Mouse (Mus musculus) thymus, adult 2 months (tissue): ENCODE measurements around the gene Hils1. TPM values are rescaled to one million over a fixed set of nuclear protein-coding genes. Genes with fewer than 3 reads are reported as not detected.
A peak's percentile ranks its signal among the peaks of the same experiment; 100 is the strongest.

Experiments used
- DNase-seq: peaks from one replicate; pipeline ENCODE4 v3.0.0; 2021
- H3K27ac ChIP-seq: fragments of 200-500 bp; 2 replicates; pipeline ENCODE4 v1.5.1; 2012; ENCODE audit warnings: low read length, control low read depth; ENCODE audit not compliant: control insufficient read depth, insufficient read depth
- H3K27me3 ChIP-seq: fragments of 200-500 bp; 2 replicates; pipeline ENCODE4 v1.6.1; 2012; ENCODE audit warnings: mild to moderate bottlenecking, low read length, moderate library complexity, mixed read lengths; ENCODE audit not compliant: control insufficient read depth, insufficient read depth
- H3K36me3 ChIP-seq: fragments of 200-500 bp; 2 replicates; pipeline ENCODE4 v1.6.1; 2012; ENCODE audit warnings: mild to moderate bottlenecking, low read length, moderate library complexity; ENCODE audit not compliant: control insufficient read depth, insufficient read depth
- H3K4me1 ChIP-seq: fragments of 200-500 bp; replicated peaks from 2 replicates; pipeline ENCODE4 v1.6.1; 2012; ENCODE audit warnings: low read length; ENCODE audit not compliant: control insufficient read depth, insufficient read depth
- H3K4me3 ChIP-seq: fragments of 200-500 bp; 2 replicates; pipeline ENCODE4 v1.5.1; 2012; ENCODE audit warnings: mild to moderate bottlenecking, low read length, control low read depth, moderate library complexity; ENCODE audit not compliant: control insufficient read depth, insufficient read depth
- CTCF ChIP-seq: fragments of 200-500 bp; IDR thresholded peaks from 2 replicates; pipeline ENCODE4 v1.5.1; 2012; ENCODE audit warnings: mild to moderate bottlenecking, control low read depth, low read length, moderate library complexity, borderline replicate concordance; ENCODE audit not compliant: control insufficient read depth, poor library complexity, insufficient read depth; ENCODE audit errors: extremely low read depth
- POLR2A ChIP-seq: fragments of 200-500 bp; IDR thresholded peaks from 2 replicates; pipeline ENCODE4 v1.6.1; 2012; ENCODE audit warnings: mild to moderate bottlenecking, low read length, control low read depth, moderate library complexity; ENCODE audit not compliant: control insufficient read depth, poor library complexity, insufficient read depth; ENCODE audit errors: extremely low read depth
- WGBS: fragments of 180-500 bp; shearing (Covaris S2); methylation state at CpG from one replicate; pipeline ENCODE4 v1.1.7; 2018; 5-methylcytosine and 5-hydroxymethylcytosine counted together
- polyA plus RNA-seq: library from polyadenylated mRNA; depleted of rRNA; stranded (reverse); fragments of >200 nt; gene quantifications from 2 replicates; pipeline ENCODE4 v1.2.3, GENCODE M21; 2012

The Hils1 gene
- polyA plus RNA-seq, 1 experiment, result 0.12 TPM

DNA sequence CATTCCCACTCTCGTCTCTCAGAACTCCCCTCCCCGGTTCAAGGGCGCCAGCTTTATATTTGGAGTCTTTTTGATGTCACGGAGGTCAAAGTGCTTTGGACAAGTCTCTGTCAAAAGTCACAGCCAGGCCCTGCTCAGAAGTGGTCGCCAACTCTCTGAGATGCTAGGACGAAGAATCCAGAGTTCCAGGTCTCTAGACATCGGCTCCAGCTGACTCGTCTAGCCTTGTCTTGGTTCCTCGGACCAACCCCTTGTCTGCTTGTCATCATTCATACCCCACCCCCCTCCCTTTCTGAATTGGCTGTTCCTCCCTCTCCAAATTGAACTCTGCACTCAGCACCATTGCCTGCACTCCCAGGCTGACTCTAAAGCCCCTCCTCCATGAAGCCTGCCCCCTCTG, 37.8 kb upstream of the Hils1 start:
- H3K27ac ChIP-seq, result no peak overlapping the region
- WGBS, result 90% methylated on average over 9 of the region's 9 CpGs
- peaks cover 8% of the 10 kb centered on the region for H3K4me1 ChIP-seq
- DNase-seq, result no peak
- no peaks in the 10 kb centered on the region for H3K36me3 ChIP-seq
- TF ChIP-seq POLR2A (no peak), CTCF (no peak)
- no peaks in the 10 kb centered on the region; the same call in 1 of the 2 replicates for H3K27me3 ChIP-seq
- H3K4me3 ChIP-seq, result no peak overlapping the region

- Histone ChIP-seq H3K4me1 (peaks cover 8% of the 10 kb centered on the region), H3K36me3 (no peaks in the 10 kb centered on the region), H3K27me3 (no peaks in the 10 kb centered on the region; the same call in 1 of the 2 replicates), H3K27ac (no peak overlapping the region), H3K4me3 (no peak overlapping the region)
- TF ChIP-seq CTCF, result no peak
- no peak for TF ChIP-seq POLR2A
- 87% methylated on average over 4 of the region's 4 CpGs for WGBS
- no peak for DNase-seq
These were observed 37.2 kb upstream of the Hils1 start for GRCm38 (mm10) chr11:94930151-94930550.

DNA sequence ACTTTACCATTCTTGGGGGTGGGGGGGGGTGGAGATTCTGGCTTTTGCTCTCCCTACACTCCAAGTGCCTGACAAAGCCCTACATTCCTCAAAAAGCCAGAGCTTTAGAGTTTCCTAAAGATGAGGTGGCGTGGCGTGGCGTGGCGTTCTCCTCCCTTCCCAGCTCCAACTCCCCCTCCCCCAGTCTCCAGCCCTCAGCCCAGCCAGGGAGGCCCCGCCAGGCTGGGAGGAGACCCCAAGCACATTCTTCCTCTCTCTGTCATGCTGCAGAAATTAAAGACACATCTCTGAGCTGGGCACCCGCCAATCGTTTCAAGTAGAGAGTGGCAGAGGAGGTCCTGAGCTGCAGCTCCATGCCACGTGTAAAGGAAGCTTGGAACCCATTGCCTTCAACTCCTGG, 33.8 kb upstream of the Hils1 start:
- no peak for DNase-seq
- 61% methylated on average over 8 of the region's 8 CpGs for WGBS
- no peak overlapping the region for H3K27ac ChIP-seq
- no peak overlapping the region for H3K4me3 ChIP-seq
- H3K27me3 ChIP-seq, result peaks cover 3% of the 10 kb centered on the region; the same call in 1 of the 2 replicates
- H3K36me3 ChIP-seq, result no peaks in the 10 kb centered on the region
- TF ChIP-seq CTCF (no peak), POLR2A (no peak)
- peaks cover 14% of the 10 kb centered on the region for H3K4me1 ChIP-seq

DNA sequence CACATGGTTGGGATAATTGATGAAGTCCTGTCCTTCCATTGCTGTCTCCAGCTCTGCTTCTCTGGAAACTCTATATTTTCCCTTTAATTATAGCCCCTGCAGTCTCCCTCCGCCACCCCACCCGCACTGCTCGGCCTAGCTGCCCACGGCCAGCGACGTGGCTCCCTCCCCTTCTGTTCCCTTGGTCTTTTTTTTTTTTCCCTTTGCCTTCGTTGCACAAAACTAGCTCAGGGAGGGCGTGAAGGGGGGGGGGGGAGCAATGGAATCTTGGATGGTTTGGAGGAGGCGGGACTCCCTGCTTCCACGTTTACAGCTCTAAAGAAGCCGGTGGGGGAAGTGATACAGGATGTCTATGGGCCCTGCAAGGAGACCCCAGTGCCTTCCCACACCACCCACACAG, 32.9 kb upstream of the Hils1 start:
- 67% methylated on average over 11 of the region's 11 CpGs for WGBS
- H3K27ac ChIP-seq, result no peak overlapping the region
- TF ChIP-seq CTCF (no peak), POLR2A (no peak)

DNA sequence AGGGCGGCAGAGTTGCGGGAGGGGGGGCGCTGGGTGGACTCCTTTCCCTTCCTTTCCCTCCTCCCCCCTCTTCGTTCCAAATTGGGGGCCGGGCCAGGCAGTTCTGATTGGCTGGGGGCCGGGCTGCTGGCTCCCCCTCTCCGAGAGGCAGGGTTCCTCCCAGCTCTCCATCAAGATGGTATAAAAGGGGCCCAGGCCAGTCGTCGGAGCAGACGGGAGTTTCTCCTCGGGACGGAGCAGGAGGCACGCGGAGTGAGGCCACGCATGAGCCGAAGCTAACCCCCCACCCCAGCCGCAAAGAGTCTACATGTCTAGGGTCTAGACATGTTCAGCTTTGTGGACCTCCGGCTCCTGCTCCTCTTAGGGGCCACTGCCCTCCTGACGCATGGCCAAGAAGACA, 31.3 kb upstream of the Hils1 start, which contains the start of gene Col1a1:
Gene Col1a1 (plus strand): TSS at position 180 of the 400 bp plus-strand sequence.
- Histone ChIP-seq H3K27ac (no peak within 1 kb of the TSS), H3K27me3 (peaks cover 3% of the 10 kb centered on the region; the same call in 1 of the 2 replicates), H3K4me1 (peaks cover 7% of the 10 kb centered on the region), H3K36me3 (no peaks in the 10 kb centered on the region), H3K4me3 (no peak within 1 kb of the TSS)
- TF ChIP-seq POLR2A (no peak), CTCF (no peak)
- no peak for DNase-seq
- 49% methylated on average over 19 of the region's 19 CpGs for WGBS

More for the DNA sequence above, 32.9 kb upstream of the Hils1 start:
- no peaks in the 10 kb centered on the region for H3K36me3 ChIP-seq
- no peak for DNase-seq
- peaks cover 7% of the 10 kb centered on the region for H3K4me1 ChIP-seq
- H3K4me3 ChIP-seq, result no peak overlapping the region
- peaks cover 3% of the 10 kb centered on the region; the same call in 1 of the 2 replicates for H3K27me3 ChIP-seq

DNA sequence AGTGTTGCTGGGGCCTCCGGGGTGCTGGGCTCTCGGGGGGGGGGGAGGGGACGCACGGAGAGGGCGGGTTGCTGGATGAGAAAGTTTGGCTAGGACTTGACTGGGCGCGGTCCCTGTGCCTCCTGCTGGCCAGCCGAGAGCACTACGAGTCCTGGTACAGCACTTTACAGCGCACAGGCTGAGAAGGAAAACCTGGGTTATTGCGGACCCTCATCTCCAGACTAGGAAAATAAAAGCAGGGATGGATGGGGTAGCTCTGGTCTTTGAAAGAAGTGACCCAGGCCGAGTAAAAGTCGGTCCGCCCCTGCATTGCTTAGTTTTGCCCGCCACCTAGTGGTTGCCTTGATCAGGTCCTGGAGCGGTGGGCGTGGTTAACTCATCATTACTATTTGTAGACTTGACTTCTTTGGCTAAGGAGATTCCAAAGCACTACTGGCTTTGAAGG, 30.5 kb upstream of the Hils1 start:
- H3K27me3 ChIP-seq, result peaks cover 3% of the 10 kb centered on the region; the same call in 1 of the 2 replicates
- no peak overlapping the region for H3K27ac ChIP-seq
- under 1% methylated on average over 17 of the region's 17 CpGs for WGBS
- H3K4me1 ChIP-seq, result peaks cover 7% of the 10 kb centered on the region
- no peak overlapping the region for H3K4me3 ChIP-seq
- H3K36me3 ChIP-seq, result no peaks in the 10 kb centered on the region
- peak; percentile 83 for DNase-seq
- TF ChIP-seq CTCF, result peak; percentile 99
- no peak for TF ChIP-seq POLR2A

DNA sequence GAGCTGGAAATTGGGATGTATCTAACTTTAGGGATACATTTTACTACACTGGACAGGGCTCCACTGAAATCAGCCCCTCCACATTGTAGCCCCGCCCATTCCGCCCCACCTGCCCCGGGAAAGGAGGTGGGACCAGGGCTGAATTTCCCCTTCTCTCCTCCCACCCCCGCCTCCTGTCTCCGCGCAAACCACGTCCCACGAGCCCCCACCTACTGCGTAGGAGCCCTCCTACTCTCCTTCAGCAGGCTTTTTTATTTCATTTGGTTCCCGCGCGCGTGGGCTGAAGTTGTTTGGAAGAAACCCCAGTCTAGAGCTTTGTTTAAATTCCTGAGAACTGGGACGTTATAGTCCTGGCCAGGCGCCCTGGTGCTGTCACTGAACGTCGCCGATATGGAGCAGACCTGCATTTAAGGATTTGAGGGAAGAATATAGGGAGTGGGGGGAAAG, 30.0 kb upstream of the Hils1 start:
- 1% methylated on average over 18 of the region's 18 CpGs for WGBS
- no peak for TF ChIP-seq CTCF
- TF ChIP-seq POLR2A, result no peak

More for the DNA sequence above, 30.0 kb upstream of the Hils1 start:
- no peak for DNase-seq
- H3K4me1 ChIP-seq, result peaks cover 7% of the 10 kb centered on the region
- H3K27me3 ChIP-seq, result peaks cover 3% of the 10 kb centered on the region; the same call in 1 of the 2 replicates
- no peaks in the 10 kb centered on the region for H3K36me3 ChIP-seq
- no peak overlapping the region for H3K27ac ChIP-seq
- H3K4me3 ChIP-seq, result no peak overlapping the region
